Mouse (Mus musculus) forebrain, postnatal 0 days (tissue): ENCODE measurements at regions not wholly inside any gene's neighbourhood (a gene's known extent, or its start where the extent isn't known, plus 50 kb on each side); places are given as distances from the start of the nearest gene placed in this dataset.

Source experiments
- ATAC-seq: fragments of 200-750 bp; cut with Nextera tagmentation; 2 replicates; pipeline ENCODE4 v1.8.0; 2017; ENCODE audit warnings: mild to moderate bottlenecking, moderate library complexity
- DNase-seq: peaks from one replicate; pipeline ENCODE4 v3.0.0-alpha.2; 2015
- H3K27ac ChIP-seq: fragments of 300-500 bp; sonication (generic); 2 replicates; pipeline ENCODE4 v1.5.1; 2014; ENCODE audit warnings: low read depth, mild to moderate bottlenecking, antibody characterized with exemption, low read length, moderate library complexity, mixed read lengths
- H3K27me3 ChIP-seq: fragments of 300-500 bp; sonication (generic); 2 replicates; pipeline ENCODE4 v1.6.1; 2014; ENCODE audit warnings: mild to moderate bottlenecking, low read length, mixed read lengths; ENCODE audit not compliant: insufficient read depth
- H3K36me3 ChIP-seq: fragments of 300-500 bp; sonication (generic); 2 replicates; pipeline ENCODE4 v1.6.1; 2014; ENCODE audit warnings: mild to moderate bottlenecking, moderate library complexity; ENCODE audit not compliant: insufficient read depth
- H3K4me1 ChIP-seq: fragments of 300-500 bp; sonication (generic); 2 replicates; pipeline ENCODE4 v1.6.1; 2014; ENCODE audit warnings: antibody characterized with exemption; ENCODE audit not compliant: insufficient read depth
- H3K4me2 ChIP-seq: fragments of 300-500 bp; sonication (generic); 2 replicates; pipeline ENCODE4 v1.6.1; 2014; ENCODE audit warnings: low read depth, mild to moderate bottlenecking, moderate library complexity
- H3K4me3 ChIP-seq: fragments of 300-500 bp; sonication (generic); 2 replicates; pipeline ENCODE4 v1.5.1; 2014; ENCODE audit warnings: low read depth, low read length, mixed read lengths
- H3K9ac ChIP-seq: fragments of 300-500 bp; sonication (generic); 2 replicates; pipeline ENCODE4 v1.6.1; 2014; ENCODE audit warnings: mild to moderate bottlenecking
- H3K9me3 ChIP-seq: fragments of 300-500 bp; sonication (generic); 2 replicates; pipeline ENCODE4 v1.6.1; 2016; ENCODE audit warnings: low read length
- CTCF ChIP-seq: sonication (generic); IDR thresholded peaks from 2 replicates; pipeline ENCODE4 v1.5.1; 2016; ENCODE audit warnings: antibody characterized with exemption, control low read depth, low read depth
- WGBS: fragments of 180-500 bp; shearing (Covaris S2); extraction: QIAGEN DNeasy Blood & Tissue Kit; methylation state at CpG from one replicate; pipeline ENCODE4 v1.1.7; 2014; 5-methylcytosine and 5-hydroxymethylcytosine counted together

- 67% methylated on average over 9 of the region's 9 CpGs for whole genome bisulfite sequencing
- H3K36me3 ChIP-seq: no peaks in the 10 kb centered on the region
- H3K4me1 ChIP-seq: no peaks in the 10 kb centered on the region
- ATAC-seq (no peak), DNase-seq (no peak)
- H3K9me3 ChIP-seq: no peaks in the 10 kb centered on the region
- no peak for TF ChIP-seq CTCF
- H3K9ac ChIP-seq: no peak overlapping the region
- H3K27me3 ChIP-seq: no peaks in the 10 kb centered on the region
- no peak overlapping the region for H3K4me2 ChIP-seq
- H3K4me3 ChIP-seq: no peak overlapping the region
- no peak overlapping the region for H3K27ac ChIP-seq
Observed at GRCm38 (mm10) chr8:30998657-30999056, 2429.9 kb upstream of the 5930422O12Rik start.

GRCm38 (mm10) chr8:31000120-31000519, 2428.4 kb upstream of the 5930422O12Rik start:
- TF ChIP-seq CTCF: no peak
- H3K9ac ChIP-seq: no peak overlapping the region
- H3K9me3 ChIP-seq: no peaks in the 10 kb centered on the region
- H3K27me3 ChIP-seq: no peaks in the 10 kb centered on the region
- H3K27ac ChIP-seq: no peak overlapping the region
- no peaks in the 10 kb centered on the region for H3K4me1 ChIP-seq
- no peak overlapping the region for H3K4me3 ChIP-seq
- H3K4me2 ChIP-seq: no peak overlapping the region
- no peak; the same call in 1 of the 2 replicates for ATAC-seq
- WGBS: 54% methylated on average over 6 of the region's 6 CpGs
- peak; percentile 25 for DNase-seq
- H3K36me3 ChIP-seq: no peaks in the 10 kb centered on the region

GRCm38 (mm10) chr8:31001980-31002730, 2426.4 kb upstream of the 5930422O12Rik start:
- Histone ChIP-seq H3K27ac (no peak overlapping the region), H3K36me3 (no peaks in the 10 kb centered on the region), H3K4me1 (no peaks in the 10 kb centered on the region), H3K9ac (no peak overlapping the region), H3K4me3 (no peak overlapping the region), H3K27me3 (no peaks in the 10 kb centered on the region), H3K9me3 (no peaks in the 10 kb centered on the region), H3K4me2 (no peak overlapping the region)
- no peak for TF ChIP-seq CTCF
- WGBS: 23% methylated on average over 5 of the region's 5 CpGs
- ATAC-seq (peak; percentile 40), DNase-seq (no peak)

- H3K36me3 ChIP-seq: no peaks in the 10 kb centered on the region
- H3K9ac ChIP-seq: no peak overlapping the region
- ATAC-seq (no peak), DNase-seq (no peak)
- no peak for TF ChIP-seq CTCF
- H3K4me1 ChIP-seq: no peaks in the 10 kb centered on the region
- no peak overlapping the region for H3K27ac ChIP-seq
- no peak overlapping the region for H3K4me3 ChIP-seq
- 54% methylated on average over 8 of the region's 8 CpGs for WGBS
- H3K9me3 ChIP-seq: no peaks in the 10 kb centered on the region
- H3K4me2 ChIP-seq: no peak overlapping the region
- H3K27me3 ChIP-seq: no peaks in the 10 kb centered on the region
Observed at GRCm38 (mm10) chr8:31008309-31008708, 2420.2 kb upstream of the 5930422O12Rik start.

- WGBS: 44% methylated on average over 11 of the region's 11 CpGs
- 0 out of 2 replicates have a peak overlapping the region, but pooled peaks have one; percentile 21 for H3K27ac ChIP-seq
- H3K9me3 ChIP-seq: no peaks in the 10 kb centered on the region
- H3K4me3 ChIP-seq: no peak overlapping the region
- TF ChIP-seq CTCF: no peak
- ATAC-seq (peak; percentile 79; the same call in 1 of the 2 replicates), DNase-seq (peak; percentile 45)
- H3K4me2 ChIP-seq: no peak overlapping the region
- H3K36me3 ChIP-seq: no peaks in the 10 kb centered on the region
- H3K9ac ChIP-seq: no peak overlapping the region
- H3K27me3 ChIP-seq: no peaks in the 10 kb centered on the region
- H3K4me1 ChIP-seq: no peaks in the 10 kb centered on the region
Observed at GRCm38 (mm10) chr8:31012068-31012467, 2416.4 kb upstream of the 5930422O12Rik start.

GRCm38 (mm10) chr8:31031721-31032591, 2396.6 kb upstream of the 5930422O12Rik start:
- WGBS: 4% methylated on average over 24 of the region's 24 CpGs
- Histone ChIP-seq H3K9ac (peak overlapping the region; percentile 66), H3K36me3 (no peaks in the 10 kb centered on the region), H3K9me3 (no peaks in the 10 kb centered on the region), H3K27ac (peak overlapping the region; percentile 60), H3K4me1 (0 out of 2 replicates have a peak, but pooled peaks cover 3% of the 10 kb centered on the region), H3K4me2 (peak overlapping the region; percentile 62), H3K27me3 (no peaks in the 10 kb centered on the region), H3K4me3 (peak overlapping the region; percentile 33)
- ATAC-seq (peak; percentile 94), DNase-seq (peak; percentile 91)
- peak; percentile 89 for TF ChIP-seq CTCF

GRCm38 (mm10) chr8:31033281-31033680, 2395.2 kb upstream of the 5930422O12Rik start:
- Histone ChIP-seq H3K36me3 (no peaks in the 10 kb centered on the region), H3K9me3 (no peaks in the 10 kb centered on the region), H3K9ac (peak overlapping the region; percentile 66; the same call in 1 of the 2 replicates), H3K4me2 (peak overlapping the region; percentile 62), H3K4me3 (peak overlapping the region; percentile 33), H3K27me3 (no peaks in the 10 kb centered on the region), H3K4me1 (0 out of 2 replicates have a peak, but pooled peaks cover 3% of the 10 kb centered on the region), H3K27ac (peak overlapping the region; percentile 60)
- ATAC-seq: peak; percentile 62
- WGBS: under 1% methylated on average over 13 of the region's 13 CpGs
- peak; percentile 96 for DNase-seq
- TF ChIP-seq CTCF: peak; percentile 99
